Comparison of ENCODE assay signal across 8 mouse cellular contexts in the genomic region with DNA sequence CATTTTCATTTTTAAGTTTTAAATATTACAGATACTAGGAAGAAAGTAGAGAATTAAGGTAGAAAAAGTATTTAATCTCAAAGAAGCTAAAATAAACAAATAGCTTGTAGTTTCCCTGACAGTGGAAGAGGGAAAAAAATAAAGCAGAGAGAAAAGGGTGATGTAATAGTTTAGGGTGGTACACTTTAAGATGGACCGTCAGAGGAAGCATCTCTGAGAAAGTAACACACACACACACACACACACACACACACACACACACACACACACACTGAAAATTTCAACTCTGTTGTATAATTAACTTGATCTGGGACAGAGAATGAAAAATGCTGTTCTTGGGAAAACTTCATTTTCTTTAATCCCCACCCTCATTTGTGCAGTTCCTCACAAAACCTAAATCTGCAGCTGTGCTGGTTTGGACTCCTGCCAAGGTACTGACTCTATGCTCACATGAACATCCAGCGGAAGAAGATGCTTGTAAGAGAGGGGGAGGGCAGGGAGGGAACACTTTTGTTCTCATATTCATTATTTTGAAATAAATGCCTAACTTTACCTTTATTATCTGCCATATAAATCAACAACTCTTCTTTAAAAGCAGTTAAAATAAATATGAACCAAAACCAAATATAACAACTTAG. TPM values are rescaled to one million over a fixed set of nuclear protein-coding genes. Genes with fewer than 3 reads are reported as not detected.
DNase-seq lines count a peak whose midpoint lies in the region; ATAC-seq and TF ChIP-seq lines count a peak whose summit lies in the region.

No protein-coding gene starts in this region.

- TF ChIP-seq CTCF in heart, postnatal 0 days (IDR thresholded peaks at IDR 0.05; ENCODE audit: low read depth), result no peak

- no peak overlapping the region for H3K4me3 ChIP-seq in embryonic facial prominence, embryonic 14.5 days (ENCODE audit: low read depth, low read length)
- no peak overlapping the region for H3K4me3 ChIP-seq in heart, postnatal 0 days (ENCODE audit: low read depth, low read length)

- H3K9ac ChIP-seq in embryonic facial prominence, embryonic 14.5 days (ENCODE audit: low read depth, low read length), result no peak overlapping the region
- H3K9ac ChIP-seq in heart, postnatal 0 days (replicated peaks; ENCODE audit: low read depth, low read length), result no peak overlapping the region

- H3K27ac ChIP-seq in embryonic facial prominence, embryonic 14.5 days (replicated peaks; ENCODE audit: low read depth, low read length), result peak overlapping the region; percentile 48
- no peak overlapping the region for H3K27ac ChIP-seq in heart, postnatal 0 days (ENCODE audit: low read depth)

- peak overlapping the region; percentile 18; the same call in 1 of the 2 replicates for H3K4me2 ChIP-seq in embryonic facial prominence, embryonic 14.5 days (ENCODE audit: low read depth, low read length)
- no peak overlapping the region; the same call in 1 of the 2 replicates for H3K4me2 ChIP-seq in heart, postnatal 0 days (ENCODE audit: low read depth, low read length)

- H3K36me3 ChIP-seq in embryonic facial prominence, embryonic 14.5 days (ENCODE audit: control insufficient read depth, insufficient read depth, low read length), result no peaks in the 10 kb centered on the region
- no peaks in the 10 kb centered on the region for H3K36me3 ChIP-seq in heart, postnatal 0 days (replicated peaks; ENCODE audit: control insufficient read depth, insufficient read depth, low read length)

- no peaks in the 10 kb centered on the region for H3K27me3 ChIP-seq in embryonic facial prominence, embryonic 14.5 days (replicated peaks; ENCODE audit: control insufficient read depth, insufficient read depth, low read length)
- no peaks in the 10 kb centered on the region for H3K27me3 ChIP-seq in heart, postnatal 0 days (ENCODE audit: control insufficient read depth, insufficient read depth, low read length)

- WGBS in embryonic facial prominence, embryonic 14.5 days, result 12% methylated on average over 2 of the region's 2 CpGs
- WGBS in heart, postnatal 0 days, result 21% methylated on average over 2 of the region's 2 CpGs

- peak; percentile 91 for ATAC-seq in embryonic facial prominence, embryonic 14.5 days (ENCODE audit: low read depth)
- ATAC-seq in heart, postnatal 0 days (ENCODE audit: insufficient read depth, low read depth), result no peak

- DNase-seq in embryo, embryonic 11.5 days (ENCODE audit: low read depth, low spot score), result peak; percentile 22
- DNase-seq in embryo, embryonic 10 days (ENCODE audit: low spot score), result no peak
- peak; percentile 73 to 74 for DNase-seq in B cell, adult 2 months
- peak; percentile 97 for DNase-seq in embryonic facial prominence, embryonic 14.5 days (ENCODE audit: low spot score)
- peak; percentile 79 for DNase-seq in heart, postnatal 0 days (ENCODE audit: low spot score)
- peak; percentile 60 to 71 for DNase-seq in left cerebral cortex, postnatal 25 days (ENCODE audit: low spot score in 2 of 2)
- peak; percentile 82 for DNase-seq in naive thymus-derived CD4-positive, alpha-beta T cell, adult 2 months (ENCODE audit: low read depth)
- no peak for DNase-seq in testis, postnatal 10 days (ENCODE audit: low spot score)

- H3K9me3 ChIP-seq in embryonic facial prominence, embryonic 14.5 days (ENCODE audit: control insufficient read depth, low read length), result no peaks in the 10 kb centered on the region
- H3K9me3 ChIP-seq in heart, postnatal 0 days (replicated peaks; ENCODE audit: control insufficient read depth, low read length), result no peaks in the 10 kb centered on the region

- no peak for TF ChIP-seq EP300 in heart, postnatal 0 days (IDR thresholded peaks at IDR 0.05; ENCODE audit: low read depth)

- intact Hi-C loops in left cerebral cortex, postnatal 25 days (cut with DNase I), result no loop called here

- H3K4me1 ChIP-seq in embryonic facial prominence, embryonic 14.5 days (ENCODE audit: control insufficient read depth, insufficient read depth, low read length), result peaks cover 15% of the 10 kb centered on the region
- H3K4me1 ChIP-seq in heart, postnatal 0 days (ENCODE audit: control insufficient read depth, insufficient read depth), result peaks cover 10% of the 10 kb centered on the region

RNA-seq across cellular contexts. Expression of gene Cep170, which starts 13.0 kb away (rescaled TPM):
- 36.0 and 41.5 TPM in 2 replicates for polyA plus RNA-seq in embryonic facial prominence, embryonic 14.5 days (2014; fragmentation: Nextera tagmentation; extraction: Ambion mirVana)
- total RNA-seq in heart, postnatal 0 days (2014; rRNA removed; ENCODE audit: low replicate concordance), result 18.8 and 34.7 TPM in 2 replicates
- 7.1 and 8.5 TPM in 2 replicates for polyA plus RNA-seq in heart, postnatal 0 days (2015; fragmentation: Nextera tagmentation; extraction: Ambion mirVana)
- total RNA-seq in left cerebral cortex, postnatal 25 days (2021), result 100 to 1,000 TPM; 100 TPM

RNA-seq across cellular contexts. Expression of gene Sdccag8, which starts 13.6 kb away (rescaled TPM):
- polyA plus RNA-seq in embryonic facial prominence, embryonic 14.5 days (2014; fragmentation: Nextera tagmentation; extraction: Ambion mirVana), result 17.9 and 18.2 TPM in 2 replicates
- total RNA-seq in heart, postnatal 0 days (2014; rRNA removed; ENCODE audit: low replicate concordance), result 2.2 and 8.1 TPM in 2 replicates
- 5.9 and 7.2 TPM in 2 replicates for polyA plus RNA-seq in heart, postnatal 0 days (2015; fragmentation: Nextera tagmentation; extraction: Ambion mirVana)
- total RNA-seq in left cerebral cortex, postnatal 25 days (2021), result 10 to 100 TPM; 14.3 to 16.4 TPM

Comparison
In these comparisons a context has a peak if more than half of its experiments do, and no peak if none do; other contexts are left out.
1. DNase-seq: peak in embryo, embryonic 11.5 days (single experiment), B cell, adult 2 months (2 of 2), embryonic facial prominence, embryonic 14.5 days (single experiment), heart, postnatal 0 days (single experiment), left cerebral cortex, postnatal 25 days (2 of 2) and naive thymus-derived CD4-positive, alpha-beta T cell, adult 2 months (single experiment); none in embryo, embryonic 10 days (single experiment) and testis, postnatal 10 days (single experiment).